Comparison of ENCODE assay signal across 11 mouse cellular contexts in genomic region chr17:26611918-26612317, GRCm38 (mm10). TPM values are rescaled to one million over a fixed set of nuclear protein-coding genes. Genes with fewer than 3 reads are reported as not detected.
DNase-seq lines count a peak whose midpoint lies in the region; ATAC-seq and TF ChIP-seq lines count a peak whose summit lies in the region.
"Had no signal": no experiment of that assay in that cellular context is flagged by ENCODE, and none has a peak within 500 bp of the region (broad histone marks: within the 10 kb centered on the region; RNA-seq: fewer than 3 reads in every experiment).

No protein-coding gene starts in this region.

- TF ChIP-seq POLR2A in lung, adult 2 months (IDR thresholded peaks at IDR 0.05; ENCODE audit: borderline replicate concordance, extremely low read depth, low read depth, low read length), result no peak
- no peak for TF ChIP-seq POLR2A in small intestine, adult 2 months (IDR thresholded peaks at IDR 0.05; ENCODE audit: low read depth, low read length)

- H3K4me3 ChIP-seq in heart, embryonic 15.5 days, result no peak overlapping the region
- no peak overlapping the region for H3K4me3 ChIP-seq in lung, embryonic 14.5 days (ENCODE audit: low read depth, low read length)
- H3K4me3 ChIP-seq in lung, adult 2 months (replicated peaks; ENCODE audit: extremely low read depth, low read depth, low read length), result no peak overlapping the region
- no peak overlapping the region for H3K4me3 ChIP-seq in small intestine, adult 2 months (ENCODE audit: low read depth, low read length)

- no peak overlapping the region for H3K4me2 ChIP-seq in heart, embryonic 15.5 days
- H3K4me2 ChIP-seq in lung, embryonic 14.5 days, result no peak overlapping the region

- no peak for TF ChIP-seq CTCF in lung, embryonic 14.5 days (IDR thresholded peaks at IDR 0.05; ENCODE audit: low read depth)
- TF ChIP-seq CTCF in lung, adult 2 months (IDR thresholded peaks at IDR 0.05; ENCODE audit: insufficient read depth, low read length), result no peak
- no peak for TF ChIP-seq CTCF in small intestine, adult 2 months (IDR thresholded peaks at IDR 0.05; ENCODE audit: extremely low read depth, insufficient read length, insufficient replicate concordance, low read depth, low read length)

- H3K27me3 ChIP-seq in heart, embryonic 15.5 days, result no peaks in the 10 kb centered on the region
- no peaks in the 10 kb centered on the region for H3K27me3 ChIP-seq in lung, embryonic 14.5 days (ENCODE audit: insufficient read depth, low read length)
- no peaks in the 10 kb centered on the region for H3K27me3 ChIP-seq in small intestine, adult 2 months (ENCODE audit: control insufficient read depth, insufficient read depth, low read length)

- peak overlapping the region; percentile 92 for H3K27ac ChIP-seq in heart, embryonic 15.5 days
- H3K27ac ChIP-seq in lung, embryonic 14.5 days (ENCODE audit: low read depth), result peak overlapping the region; percentile 71; the same call in 1 of the 2 replicates
- peak overlapping the region; percentile 58 for H3K27ac ChIP-seq in small intestine, adult 2 months (ENCODE audit: insufficient read depth, low read depth, low read length)

- DNase-seq in cerebellum, postnatal 10 days, result peak; percentile 58 to 61
- DNase-seq in heart, adult 18-20 months, result no peak
- no peak for DNase-seq in lung, embryonic 14.5 days
- DNase-seq in lung, adult 2 months, result no peak
- no peak for DNase-seq in urinary bladder, postnatal 36 days (ENCODE audit: low spot score in 2 of 2)
- DNase-seq: gastrocnemius, postnatal 10 days had no signal

- peaks cover 66% of the 10 kb centered on the region for H3K4me1 ChIP-seq in heart, embryonic 15.5 days (replicated peaks)
- no peaks in the 10 kb centered on the region for H3K4me1 ChIP-seq in lung, embryonic 14.5 days (ENCODE audit: insufficient read depth)
- H3K4me1 ChIP-seq in lung, adult 2 months (ENCODE audit: control insufficient read depth, insufficient read depth, low read length), result peaks cover 22% of the 10 kb centered on the region
- H3K4me1 ChIP-seq in small intestine, adult 2 months (ENCODE audit: control insufficient read depth, insufficient read depth, insufficient read length, low read length), result peaks cover 8% of the 10 kb centered on the region; the same call in 1 of the 2 replicates

- H3K36me3 ChIP-seq in heart, embryonic 15.5 days, result peaks cover 6% of the 10 kb centered on the region; the same call in 1 of the 2 replicates
- H3K36me3 ChIP-seq in lung, embryonic 14.5 days (ENCODE audit: insufficient read depth), result peaks cover 59% of the 10 kb centered on the region
- no peaks in the 10 kb centered on the region for H3K36me3 ChIP-seq in small intestine, adult 2 months (ENCODE audit: control insufficient read depth, insufficient read depth, low read length)

- 0 out of 2 replicates have a peak overlapping the region, but pooled peaks have one; percentile 22 for H3K9ac ChIP-seq in heart, embryonic 15.5 days
- no peak overlapping the region for H3K9ac ChIP-seq in lung, embryonic 14.5 days

- no peaks in the 10 kb centered on the region for H3K9me3 ChIP-seq in heart, embryonic 15.5 days (replicated peaks)
- no peaks in the 10 kb centered on the region for H3K9me3 ChIP-seq in lung, embryonic 14.5 days (ENCODE audit: low read depth, low read length)
- H3K9me3 ChIP-seq: G1E had no signal

- WGBS in heart, embryonic 15.5 days, result 71% methylated on average over 4 of the region's 4 CpGs
- 77% methylated on average over 4 of the region's 4 CpGs for WGBS in lung, embryonic 14.5 days
- WGBS in lung, adult 2 months, result 51% methylated on average over 4 of the region's 4 CpGs
- 38% methylated on average over 4 of the region's 4 CpGs for whole genome bisulfite sequencing in small intestine, adult 2 months

- ATAC-seq in cerebellum, adult (ENCODE audit: insufficient number of reproducible peaks, low FRiP score, low TSS enrichment), result no peak
- no peak for ATAC-seq in heart, embryonic 15.5 days (replicated peaks; ENCODE audit: insufficient number of reproducible peaks, insufficient read depth, low FRiP score, low read depth)
- no peak for ATAC-seq in lung, embryonic 14.5 days (ENCODE audit: insufficient read depth)
- ATAC-seq: midbrain, embryonic 16.5 days had no signal

RNA-seq across cellular contexts. Expression of gene Dusp1, which starts 50.0 kb away (rescaled TPM):
- 30.8 and 38.1 TPM in 2 replicates for polyA plus RNA-seq in heart, embryonic 15.5 days (2015; fragmentation: Nextera tagmentation; extraction: Ambion mirVana)
- total RNA-seq in heart, adult 18-20 months (2021), result 10 to 100 TPM; 50.3 to 57.1 TPM
- polyA plus RNA-seq in lung, embryonic 14.5 days (2014; fragmentation: Nextera tagmentation; extraction: Ambion mirVana), result 19.7 and 24.5 TPM in 2 replicates
- polyA plus RNA-seq in lung, adult 2 months (2012; rRNA removed), result 233 and 359 TPM in 2 replicates
- 28.1 and 33.5 TPM in 2 replicates for polyA plus RNA-seq in small intestine, adult 2 months (2012; rRNA removed)

RNA-seq across cellular contexts. Expression of gene Ergic1, which starts 50.6 kb away (rescaled TPM):
- 75.0 and 92.0 TPM in 2 replicates for polyA plus RNA-seq in heart, embryonic 15.5 days (2015; fragmentation: Nextera tagmentation; extraction: Ambion mirVana)
- 10 to 100 TPM; 50.4 to 56.6 TPM for total RNA-seq in heart, adult 18-20 months (2021)
- 125 and 127 TPM in 2 replicates for polyA plus RNA-seq in lung, embryonic 14.5 days (2014; fragmentation: Nextera tagmentation; extraction: Ambion mirVana)
- 86.3 and 93.3 TPM in 2 replicates for polyA plus RNA-seq in lung, adult 2 months (2012; rRNA removed)
- 64.7 and 68.6 TPM in 2 replicates for polyA plus RNA-seq in small intestine, adult 2 months (2012; rRNA removed)

RNA-seq across cellular contexts. Expression of gene Atp6v0e, which starts 51.1 kb away (rescaled TPM):
- polyA plus RNA-seq in heart, embryonic 15.5 days (2015; fragmentation: Nextera tagmentation; extraction: Ambion mirVana), result 197 and 200 TPM in 2 replicates
- total RNA-seq in heart, adult 18-20 months (2021), result 10 to 100 TPM; 62.8 to 68.0 TPM
- polyA plus RNA-seq in lung, embryonic 14.5 days (2014; fragmentation: Nextera tagmentation; extraction: Ambion mirVana), result 143 and 152 TPM in 2 replicates
- polyA plus RNA-seq in lung, adult 2 months (2012; rRNA removed), result 194 and 219 TPM in 2 replicates
- polyA plus RNA-seq in small intestine, adult 2 months (2012; rRNA removed), result 84.0 and 119 TPM in 2 replicates

Comparison
In these comparisons a context has a peak if more than half of its experiments do, and no peak if none do; other contexts are left out.
1. DNase-seq: peak in cerebellum, postnatal 10 days (2 of 2); none in heart, adult 18-20 months (0 of 2), lung, embryonic 14.5 days (single experiment), lung, adult 2 months (single experiment) and urinary bladder, postnatal 36 days (0 of 2).
2. Peak in every context shown above with its lines, with median percentiles within 50 percentile points of each other: H3K27ac ChIP-seq.